Mouse (Mus musculus) embryonic fibroblast, embryonic 13.5 days (primary cell): Measurements from ENCODE around the gene Fam24a. TPM values are rescaled to one million over a fixed set of nuclear protein-coding genes. Genes with fewer than 3 reads are reported as not detected.

Source experiments
- H3K27ac ChIP-seq: 2 replicates; pipeline ENCODE4 v1.5.1; 2012; ENCODE audit warnings: low read length, control low read depth, inconsistent platforms; ENCODE audit not compliant: insufficient read depth
- H3K4me1 ChIP-seq: 2 replicates; pipeline ENCODE4 v1.6.1; 2011; ENCODE audit warnings: low read length; ENCODE audit not compliant: control insufficient read depth, insufficient read depth
- H3K4me3 ChIP-seq: 2 replicates; pipeline ENCODE4 v1.5.1; 2011; ENCODE audit warnings: mild to moderate bottlenecking, control low read depth, low read length; ENCODE audit not compliant: insufficient read depth
- CTCF ChIP-seq: IDR thresholded peaks from 2 replicates; pipeline ENCODE4 v1.5.1; 2011; ENCODE audit warnings: mild to moderate bottlenecking, control low read depth, low read length, moderate library complexity, borderline replicate concordance; ENCODE audit not compliant: insufficient read depth
- POLR2A ChIP-seq: IDR thresholded peaks from 2 replicates; pipeline ENCODE4 v1.6.1; 2011; ENCODE audit warnings: low read depth, mild to moderate bottlenecking, control low read depth, low read length, moderate library complexity
- polyA plus RNA-seq: library from polyadenylated mRNA; stranded (reverse); fragments of >200 nt; gene quantifications from 2 replicates; pipeline ENCODE4 v1.2.4, GENCODE M21; 2011; ENCODE audit warnings: low read depth; ENCODE audit not compliant: missing spikeins, insufficient read length

The Fam24a gene
- polyA plus RNA-seq, 1 experiment = not detected

GRCm38 (mm10) chr7:131331688-131332087 lies 2.0 kb upstream of the Fam24a start:
- no peak for TF ChIP-seq POLR2A
- TF ChIP-seq CTCF = no peak
- Histone ChIP-seq H3K4me3 (no peak overlapping the region), H3K27ac (no peak overlapping the region), H3K4me1 (no peaks in the 10 kb centered on the region)

- Histone ChIP-seq H3K27ac (no peak overlapping the region), H3K4me3 (no peak overlapping the region), H3K4me1 (no peaks in the 10 kb centered on the region)
- TF ChIP-seq CTCF = no peak
- TF ChIP-seq POLR2A = no peak
Measured at GRCm38 (mm10) chr7:131337502-131338068, 3.9 kb downstream of the Fam24a start.

- Histone ChIP-seq H3K27ac (no peak overlapping the region), H3K4me1 (no peaks in the 10 kb centered on the region), H3K4me3 (no peak overlapping the region)
- TF ChIP-seq POLR2A (no peak), CTCF (no peak)
Measured at GRCm38 (mm10) chr7:131345856-131346541, 12.3 kb downstream of the Fam24a start.

- Histone ChIP-seq H3K4me1 (no peaks in the 10 kb centered on the region), H3K4me3 (no peak overlapping the region), H3K27ac (no peak overlapping the region)
- TF ChIP-seq CTCF (no peak), POLR2A (no peak)
Measured at GRCm38 (mm10) chr7:131356105-131356504, 22.4 kb downstream of the Fam24a start.

- peak overlapping the region; percentile 52 for H3K27ac ChIP-seq
- no peaks in the 10 kb centered on the region for H3K4me1 ChIP-seq
- TF ChIP-seq CTCF (no peak), POLR2A (no peak)
- peak overlapping the region; percentile 70 for H3K4me3 ChIP-seq
Measured at GRCm38 (mm10) chr7:131362269-131362614, 28.6 kb downstream of the Fam24a start.

GRCm38 (mm10) chr7:131362615-131363300 lies 29.1 kb downstream of the Fam24a start, which contains the start of gene 2310057M21Rik:
Gene 2310057M21Rik (minus strand): TSS chr7:131362759.
- H3K4me1 ChIP-seq = no peaks in the 10 kb centered on the region
- peak within 1 kb of the TSS; percentile 70 for H3K4me3 ChIP-seq
- TF ChIP-seq POLR2A = peak; percentile 88
- no peak for TF ChIP-seq CTCF
- H3K27ac ChIP-seq = peak within 1 kb of the TSS; percentile 52

- Histone ChIP-seq H3K27ac (no peak overlapping the region), H3K4me1 (no peaks in the 10 kb centered on the region), H3K4me3 (no peak overlapping the region)
- TF ChIP-seq POLR2A = no peak
- TF ChIP-seq CTCF = no peak
Measured at GRCm38 (mm10) chr7:131364131-131364530, 30.5 kb downstream of the Fam24a start.

GRCm38 (mm10) chr7:131370648-131371469 lies 37.2 kb downstream of the Fam24a start, which contains the start of gene Pstk:
Gene Pstk (plus strand): TSS chr7:131371141.
- TF ChIP-seq CTCF (peak; percentile 95), POLR2A (peak; percentile 95)
- peak within 1 kb of the TSS; percentile 57 for H3K4me3 ChIP-seq
- peaks cover 4% of the 10 kb centered on the region; the same call in 1 of the 2 replicates for H3K4me1 ChIP-seq
- H3K27ac ChIP-seq = peak within 1 kb of the TSS; percentile 86

- Histone ChIP-seq H3K4me1 (peaks cover 4% of the 10 kb centered on the region; the same call in 1 of the 2 replicates), H3K4me3 (peak overlapping the region; percentile 57), H3K27ac (peak overlapping the region; percentile 86)
- no peak for TF ChIP-seq POLR2A
Measured at GRCm38 (mm10) chr7:131371470-131371860, 37.8 kb downstream of the Fam24a start.
